Mouse (Mus musculus): ENCODE results near the gene Tcf7l2.

DNA sequence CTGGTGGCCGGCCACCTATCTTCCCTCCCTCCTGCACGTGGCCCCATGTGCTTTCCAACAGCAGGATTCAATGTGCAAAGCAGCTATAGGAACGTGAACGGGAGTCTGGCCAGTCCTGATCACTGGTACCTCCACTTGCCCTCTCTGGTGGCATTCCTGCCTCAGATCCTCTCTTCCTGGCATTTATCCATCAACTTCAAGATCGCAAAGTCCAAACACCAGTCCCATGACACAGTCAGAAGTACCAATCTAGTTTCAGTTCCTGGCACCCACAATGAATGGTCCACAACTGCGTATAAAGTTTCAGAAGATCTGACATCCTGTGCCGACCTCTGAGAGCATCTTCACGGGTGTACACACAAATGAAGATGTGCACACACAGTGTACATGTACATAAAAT is 38.9 kb upstream of the Tcf7l2 start:
- TF ChIP-seq CHD2 (IDR thresholded peaks at IDR 0.05; ENCODE audit: low read depth, low read length) (no peak), ZNF384 (IDR thresholded peaks at IDR 0.05; ENCODE audit: low read depth, low read length) (no peak), MAFK (IDR thresholded peaks at IDR 0.05; ENCODE audit: insufficient read depth, low read depth, low read length) (no peak), ZC3H11A (IDR thresholded peaks at IDR 0.05; ENCODE audit: borderline replicate concordance, low read depth, low read length) (no peak)

Measured in ES-E14 (cell line).